Mouse (Mus musculus): Measurements from ENCODE around the gene Gm21904. TPM values are rescaled to one million over a fixed set of nuclear protein-coding genes. Genes with fewer than 3 reads are reported as not detected.

Gene Gm21904
- not detected for total RNA-seq (2023)

GRCm38 (mm10) chrY:17846166-17846565 lies at the start of gene Gm21904:
Gene Gm21904 (minus strand): TSS chrY:17846266.

GRCm38 (mm10) chrY:17874441-17874840 lies 28.4 kb upstream of the Gm21904 start, which contains the start of the genes Gm20772 and Gm20831:
Gene Gm20772 (plus strand): TSS chrY:17874741.
Gene Gm20831 (plus strand): TSS chrY:17874741.

Other genes starting within 250 kb of the Gm21904 start
- gene Gm20772, start 28.5 kb upstream of the Gm21904 start, total RNA-seq (2023), result not detected
- gene Gm20831, start 28.5 kb upstream of the Gm21904 start, total RNA-seq (2023), result not detected
- gene Srsy, start 91.1 kb upstream of the Gm21904 start, total RNA-seq (2023), result not detected
- not detected for gene Gm21764, start 215.5 kb upstream of the Gm21904 start, total RNA-seq (2023)
- gene Ssty1, start 242.8 kb upstream of the Gm21904 start, total RNA-seq (2023), result not detected